Mouse (Mus musculus): ENCODE measurements around the gene Noto.

- peak; percentile 64; the same call in 1 of the 2 replicates for TF ChIP-seq CTCF (IDR thresholded peaks at IDR 0.05; ENCODE audit: borderline replicate concordance, insufficient read depth, low read length)
- no peak for TF ChIP-seq POLR2A (IDR thresholded peaks at IDR 0.05; ENCODE audit: low read depth, low read length)
Measured at GRCm38 (mm10) chr6:85391803-85392202, 31.9 kb upstream of the Noto start.
